Mouse (Mus musculus) liver, embryonic 14.5 days (tissue): ENCODE measurements at regions not wholly inside any gene's neighbourhood (a gene's known extent, or its start where the extent isn't known, plus 50 kb on each side); places are given as distances from the start of the nearest gene placed in this dataset.

ENCODE experiments used
- CTCF ChIP-seq: IDR thresholded peaks from 2 replicates; pipeline ENCODE4 v1.5.1; 2016; ENCODE audit warnings: antibody characterized with exemption, low read depth, control low read depth
- EP300 ChIP-seq: IDR thresholded peaks from 2 replicates; pipeline ENCODE4 v1.6.1; 2016; ENCODE audit warnings: antibody characterized with exemption, low read depth

- TF ChIP-seq EP300 (no peak), CTCF (no peak)
These were observed 112.7 kb upstream of the Gm26657 start for GRCm38 (mm10) chr4:56627206-56627605.
